Mouse (Mus musculus) B cell, adult 2 months (primary cell): Measurements from ENCODE around the gene Cir1.

Source experiments
- DNase-seq, 2 experiments: peaks; one replicate each; pipeline ENCODE4 v3.0.0; 2022

Cir1 gene

GRCm38 (mm10) chr2:73298841-73299240, 13.7 kb downstream of the Cir1 start:
- DNase-seq = no peak

- no peak for DNase-seq
Measured at GRCm38 (mm10) chr2:73298154-73298553, 14.3 kb downstream of the Cir1 start.

GRCm38 (mm10) chr2:73295023-73295422, 17.5 kb downstream of the Cir1 start:
- no peak for DNase-seq

DNA sequence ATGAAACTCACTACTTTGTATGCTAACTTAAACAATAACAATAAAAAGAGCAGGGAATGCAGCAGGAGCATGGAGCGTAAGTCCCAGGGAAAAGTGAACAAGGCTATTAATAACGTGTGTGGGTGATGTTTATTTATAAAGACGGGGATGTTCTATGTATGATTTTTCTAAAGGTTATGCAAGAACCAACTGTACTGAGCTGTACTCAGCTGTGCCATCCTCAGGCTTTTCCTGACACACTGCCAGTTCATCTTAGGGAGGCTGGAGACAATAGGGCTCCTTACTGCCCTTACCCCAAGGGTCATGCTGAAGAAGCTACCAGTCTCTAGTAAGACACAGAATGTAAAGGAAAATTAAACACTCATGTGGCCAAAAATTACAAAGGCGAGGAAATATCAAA, 21.4 kb downstream of the Cir1 start:
- no peak for DNase-seq

DNA sequence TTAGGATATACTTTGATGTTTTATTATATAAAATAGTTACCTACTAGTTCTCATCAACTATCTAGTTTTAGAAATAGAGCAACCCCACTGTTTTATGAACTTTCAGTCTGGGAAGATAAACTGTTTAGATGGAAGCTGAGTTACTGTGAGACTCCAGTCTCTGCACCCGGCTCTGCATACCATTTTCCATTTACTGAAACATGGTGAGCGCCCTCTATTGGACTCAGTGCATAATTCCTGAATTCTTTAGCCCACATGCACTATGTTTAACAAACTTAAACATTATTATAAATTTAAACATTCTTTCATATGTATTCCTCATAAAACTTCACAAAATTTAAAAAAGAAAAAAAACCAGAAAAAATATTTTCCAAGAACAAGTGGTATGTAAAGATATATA, 26.9 kb downstream of the Cir1 start:
- DNase-seq = peak; percentile 47 to 48

- no peak for DNase-seq
Measured at GRCm38 (mm10) chr2:73281707-73282106, 30.8 kb downstream of the Cir1 start.

DNA sequence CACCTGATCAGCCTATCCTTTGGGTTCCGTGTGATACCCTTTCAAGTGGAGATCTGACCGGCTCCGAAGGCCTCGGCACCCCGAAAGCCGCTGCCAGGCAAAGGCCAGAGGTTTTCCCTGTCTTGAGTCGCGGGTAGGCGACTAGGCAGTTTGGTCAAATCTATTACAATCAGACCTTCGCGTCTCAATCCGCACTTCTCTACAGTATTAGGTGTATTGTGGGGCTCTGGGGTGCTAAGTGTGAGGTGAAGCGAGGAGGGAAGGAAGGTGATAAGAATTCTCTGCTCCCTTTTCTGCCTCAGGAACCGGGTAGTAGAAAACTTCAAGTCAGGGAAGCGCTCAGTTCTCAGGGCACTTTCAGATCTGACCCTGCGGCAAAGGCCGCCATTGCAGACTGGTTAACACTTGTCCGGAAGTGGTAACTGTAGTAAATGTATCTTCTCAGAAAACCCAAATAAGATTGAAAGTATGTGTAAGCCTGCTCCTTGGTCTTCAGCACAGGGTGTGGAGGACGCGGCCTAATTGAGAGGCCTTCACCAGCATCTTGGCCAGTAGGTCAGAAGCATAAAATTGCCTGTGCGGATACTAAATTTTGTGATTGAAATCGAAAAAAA, 31.3 kb downstream of the Cir1 start:
- DNase-seq = peak; percentile 32 to 51

GRCm38 (mm10) chr2:73280356-73281047, 32.0 kb downstream of the Cir1 start:
- DNase-seq = peak in 1 of 2 experiments; percentile 35

DNA sequence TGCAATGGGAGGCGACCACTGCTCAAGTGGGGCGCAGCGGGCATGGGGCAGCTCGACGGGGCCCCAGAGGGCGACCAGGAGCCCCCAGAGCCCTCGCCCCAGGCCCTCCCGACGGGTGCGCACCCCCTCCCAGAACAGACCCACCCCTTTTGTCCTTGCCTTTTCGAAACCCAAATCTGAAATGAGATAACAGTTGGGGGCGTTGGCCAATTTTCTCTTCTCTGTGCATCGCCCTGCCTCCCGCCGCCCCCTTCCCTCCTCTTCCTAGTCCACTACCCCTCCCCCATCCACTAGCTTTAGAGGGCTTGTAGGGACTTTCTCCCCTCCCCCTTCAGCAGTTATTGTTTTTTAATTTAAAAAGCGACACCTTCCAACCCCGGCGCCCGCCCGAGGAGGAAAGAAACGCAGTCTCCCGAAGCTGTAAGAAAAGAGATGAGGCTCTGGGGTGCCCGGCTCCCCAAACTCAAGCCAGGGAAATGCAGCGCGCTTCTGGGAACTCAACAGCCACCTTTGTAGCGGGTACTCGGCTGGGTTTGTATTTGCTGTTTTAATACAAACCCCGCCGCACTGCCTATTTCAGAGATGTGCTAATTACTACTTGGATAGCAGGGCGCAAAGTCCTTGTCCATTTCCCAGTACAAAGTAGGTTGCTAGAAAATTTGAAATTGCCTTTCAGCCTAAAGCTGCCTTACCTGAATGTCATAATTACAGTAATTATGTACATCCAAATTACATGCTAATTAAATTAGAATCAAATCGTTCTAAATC, 33.0 kb downstream of the Cir1 start:
- DNase-seq = peak; percentile 34 to 49

DNA sequence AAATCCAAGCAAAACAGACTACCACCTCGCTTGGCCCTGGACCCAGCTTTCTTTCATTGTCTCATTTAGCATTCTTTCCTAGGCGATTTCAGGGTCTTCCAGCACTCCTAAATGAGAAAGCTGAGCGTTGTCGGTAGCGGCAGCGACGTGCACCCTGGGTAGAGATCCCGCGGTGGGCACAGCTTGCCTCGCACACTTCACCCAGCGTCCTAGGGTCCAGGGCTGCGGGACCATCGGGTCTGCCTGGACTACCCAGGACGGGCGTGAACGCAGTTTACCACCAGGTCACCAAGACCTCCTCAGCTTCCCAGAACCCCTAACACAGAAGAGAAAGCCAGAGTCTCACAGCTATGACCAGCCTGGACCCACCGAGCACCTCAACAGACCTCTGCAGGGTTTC, 33.6 kb downstream of the Cir1 start:
- peak; percentile 34 to 54 for DNase-seq

- DNase-seq = peak; percentile 90
Measured at GRCm38 (mm10) chr2:73278131-73278854, 34.2 kb downstream of the Cir1 start.

DNA sequence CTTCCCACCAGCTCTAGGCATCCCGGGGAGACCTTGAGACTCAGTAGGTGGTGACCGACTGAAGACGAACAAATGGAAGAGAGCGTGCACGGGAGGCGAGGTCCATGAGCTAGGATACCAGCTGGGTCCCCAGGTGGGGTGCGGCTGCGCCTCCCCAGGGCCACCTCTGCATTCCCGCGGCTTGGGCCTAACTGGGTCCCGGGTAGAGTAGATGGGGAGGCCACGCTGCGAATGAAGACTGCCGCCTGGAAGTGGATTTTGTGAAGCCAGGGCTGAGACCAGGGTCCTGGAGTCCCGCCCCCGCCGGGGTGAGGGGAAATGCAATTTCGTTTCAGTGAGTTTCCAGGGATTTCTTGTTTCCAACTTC, 34.8 kb downstream of the Cir1 start:
- peak in 1 of 2 experiments; percentile 37 for DNase-seq

- peak; percentile 49 to 58 for DNase-seq
Measured at GRCm38 (mm10) chr2:73277021-73277708, 35.3 kb downstream of the Cir1 start.

GRCm38 (mm10) chr2:73276141-73276571, 36.3 kb downstream of the Cir1 start:
- peak; percentile 23 to 29 for DNase-seq

DNA sequence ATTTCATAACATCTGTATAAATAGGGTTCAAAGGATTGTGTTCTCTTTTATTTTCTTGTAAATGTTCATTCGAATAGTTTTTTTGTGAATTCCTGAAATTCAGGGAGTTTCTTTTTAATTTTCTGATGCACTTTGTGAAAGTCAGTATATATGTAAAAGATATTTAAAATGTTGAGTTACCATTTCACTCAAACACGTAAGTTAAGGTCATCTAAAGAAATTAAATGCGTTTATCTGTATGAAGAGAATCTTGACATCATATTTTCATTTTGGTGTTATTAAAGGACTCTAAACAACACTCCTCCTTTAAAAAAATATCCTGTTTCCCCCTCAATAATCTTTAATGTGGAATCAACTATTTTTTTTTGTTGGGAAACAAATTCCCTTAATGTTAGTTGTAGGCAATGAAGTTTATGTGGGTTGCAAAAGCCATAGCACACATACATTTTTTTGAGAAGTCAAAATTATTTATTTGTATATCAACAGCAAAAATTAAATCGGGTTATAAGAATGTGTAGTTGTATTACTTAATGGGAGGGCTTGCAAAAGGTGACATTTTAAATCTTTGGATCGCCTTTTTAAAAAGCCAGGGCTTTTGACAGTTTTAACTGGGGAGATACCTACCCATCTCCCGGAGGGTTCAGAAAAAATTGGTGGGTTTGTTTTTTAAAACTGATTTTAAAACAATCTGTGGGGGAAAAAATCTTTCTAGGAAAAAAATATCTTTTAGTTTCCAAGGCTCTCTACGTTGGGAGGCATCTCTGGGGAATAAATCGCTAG, 37.0 kb downstream of the Cir1 start:
- DNase-seq = no peak

- peak; percentile 66 to 75 for DNase-seq
Measured at GRCm38 (mm10) chr2:73274119-73274920, 38.2 kb downstream of the Cir1 start.

DNA sequence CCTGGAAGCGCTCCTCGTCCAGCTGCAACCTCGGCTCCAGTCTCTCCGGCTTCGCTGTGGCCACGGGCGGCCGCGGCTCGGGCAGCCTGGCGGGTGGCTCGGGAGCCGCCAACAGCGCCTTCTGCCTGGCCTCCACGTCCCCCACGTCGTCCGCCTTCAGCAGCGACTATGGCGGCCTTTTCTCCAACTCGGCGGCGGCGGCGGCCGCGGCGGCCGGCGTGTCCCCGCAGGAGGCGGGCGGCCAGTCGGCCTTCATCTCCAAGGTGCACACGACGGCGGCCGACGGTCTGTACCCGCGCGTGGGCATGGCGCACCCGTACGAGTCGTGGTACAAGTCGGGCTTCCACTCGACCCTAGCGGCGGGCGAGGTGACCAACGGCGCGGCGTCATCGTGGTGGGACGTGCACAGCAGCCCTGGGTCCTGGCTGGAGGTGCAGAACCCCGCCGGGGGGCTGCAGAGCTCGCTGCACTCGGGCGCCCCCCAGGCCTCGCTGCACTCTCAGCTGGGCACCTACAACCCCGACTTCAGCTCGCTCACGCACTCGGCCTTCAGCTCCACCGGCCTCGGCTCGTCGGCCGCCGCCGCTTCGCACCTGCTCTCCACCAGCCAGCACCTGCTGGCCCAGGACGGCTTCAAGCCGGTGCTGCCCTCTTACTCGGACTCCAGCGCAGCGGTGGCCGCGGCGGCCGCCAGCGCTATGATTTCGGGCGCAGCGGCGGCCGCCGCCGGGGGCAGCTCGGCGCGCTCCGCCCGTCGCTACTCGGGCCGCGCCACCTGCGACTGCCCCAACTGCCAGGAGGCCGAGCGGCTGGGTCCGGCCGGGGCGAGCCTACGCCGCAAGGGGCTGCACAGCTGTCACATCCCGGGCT, 39.0 kb downstream of the Cir1 start:
- DNase-seq = peak; percentile 45 to 64

- peak; percentile 53 to 60 for DNase-seq
Measured at GRCm38 (mm10) chr2:73272351-73273248, 39.9 kb downstream of the Cir1 start.
